ENCODE assay signal across 10 mouse cellular contexts in genomic region chr1:61298779-61299178, GRCm38 (mm10).
A peak's percentile ranks its signal among the peaks of the same experiment; 100 is the strongest.
DNase-seq lines count a peak whose midpoint lies in the region; ATAC-seq lines count a peak whose summit lies in the region.
"Had no signal": no experiment of that assay in that cellular context is flagged by ENCODE, and none has a peak within 500 bp of the region (broad histone marks: within the 10 kb centered on the region; RNA-seq: fewer than 3 reads in every experiment).

No protein-coding gene starts in this region.

- no peak overlapping the region for H3K9ac ChIP-seq in midbrain, embryonic 13.5 days (replicated peaks)
- H3K9ac ChIP-seq in midbrain, embryonic 11.5 days (ENCODE audit: low read length) = no peak overlapping the region
- no peak overlapping the region for H3K9ac ChIP-seq in embryonic facial prominence, embryonic 15.5 days
- H3K9ac ChIP-seq: liver, embryonic 15.5 days had no signal

- H3K9me3 ChIP-seq in midbrain, embryonic 13.5 days = no peaks in the 10 kb centered on the region
- H3K9me3 ChIP-seq in midbrain, embryonic 11.5 days (ENCODE audit: control insufficient read depth, low read length) = no peaks in the 10 kb centered on the region
- H3K9me3 ChIP-seq in embryonic facial prominence, embryonic 15.5 days (replicated peaks) = no peaks in the 10 kb centered on the region
- H3K9me3 ChIP-seq in limb, embryonic 10.5 days (replicated peaks) = no peaks in the 10 kb centered on the region
- H3K9me3 ChIP-seq: heart, embryonic 10.5 days; liver, embryonic 15.5 days had no signal

- no peaks in the 10 kb centered on the region for H3K36me3 ChIP-seq in midbrain, embryonic 13.5 days
- no peaks in the 10 kb centered on the region for H3K36me3 ChIP-seq in midbrain, embryonic 11.5 days (ENCODE audit: control insufficient read depth, insufficient read depth, low read length)
- no peaks in the 10 kb centered on the region for H3K36me3 ChIP-seq in embryonic facial prominence, embryonic 15.5 days
- no peaks in the 10 kb centered on the region for H3K36me3 ChIP-seq in limb, embryonic 10.5 days
- H3K36me3 ChIP-seq: heart, embryonic 10.5 days; liver, embryonic 15.5 days had no signal

- no peak overlapping the region for H3K4me2 ChIP-seq in midbrain, embryonic 13.5 days (replicated peaks)
- no peak overlapping the region for H3K4me2 ChIP-seq in midbrain, embryonic 11.5 days
- H3K4me2 ChIP-seq in embryonic facial prominence, embryonic 15.5 days (replicated peaks) = no peak overlapping the region
- H3K4me2 ChIP-seq: liver, embryonic 15.5 days had no signal

- ATAC-seq in midbrain, embryonic 13.5 days = peak; percentile 22; the same call in 1 of the 2 replicates
- no peak; the same call in 1 of the 2 replicates for ATAC-seq in midbrain, embryonic 11.5 days (ENCODE audit: low FRiP score)
- no peak for ATAC-seq in embryonic facial prominence, embryonic 15.5 days (ENCODE audit: insufficient number of reproducible peaks, low FRiP score, low TSS enrichment, low read depth)

- H3K4me1 ChIP-seq in midbrain, embryonic 13.5 days (replicated peaks) = peaks cover 65% of the 10 kb centered on the region
- H3K4me1 ChIP-seq in midbrain, embryonic 11.5 days (ENCODE audit: control insufficient read depth, insufficient read depth, low read length) = peaks cover 20% of the 10 kb centered on the region
- H3K4me1 ChIP-seq in embryonic facial prominence, embryonic 15.5 days = peaks cover 16% of the 10 kb centered on the region
- peaks cover 97% of the 10 kb centered on the region for H3K4me1 ChIP-seq in limb, embryonic 10.5 days
- H3K4me1 ChIP-seq: heart, embryonic 10.5 days; liver, embryonic 15.5 days had no signal

- WGBS in midbrain, embryonic 13.5 days = 22% methylated on average over 6 of the region's 6 CpGs
- 26% methylated on average over 6 of the region's 6 CpGs for WGBS in midbrain, embryonic 11.5 days
- 75% methylated on average over 6 of the region's 6 CpGs for WGBS in embryonic facial prominence, embryonic 15.5 days
- 69% methylated on average over 6 of the region's 6 CpGs for WGBS in limb, embryonic 10.5 days

- peak overlapping the region; percentile 45 for H3K27ac ChIP-seq in midbrain, embryonic 13.5 days
- H3K27ac ChIP-seq in midbrain, embryonic 11.5 days (ENCODE audit: low read depth, low read length) = no peak overlapping the region
- H3K27ac ChIP-seq in embryonic facial prominence, embryonic 15.5 days (replicated peaks) = peak overlapping the region; percentile 72; the same call in 1 of the 2 replicates
- peak overlapping the region; percentile 77 for H3K27ac ChIP-seq in limb, embryonic 10.5 days
- H3K27ac ChIP-seq: heart, embryonic 10.5 days; liver, embryonic 15.5 days; macrophage had no signal

- H3K4me3 ChIP-seq in midbrain, embryonic 13.5 days (replicated peaks) = no peak overlapping the region
- no peak overlapping the region for H3K4me3 ChIP-seq in midbrain, embryonic 11.5 days (ENCODE audit: low read depth, low read length)
- H3K4me3 ChIP-seq in embryonic facial prominence, embryonic 15.5 days (replicated peaks) = no peak overlapping the region
- no peak overlapping the region for H3K4me3 ChIP-seq in limb, embryonic 10.5 days
- H3K4me3 ChIP-seq: heart, embryonic 10.5 days; liver, embryonic 15.5 days had no signal

- DNase-seq in midbrain, embryonic 11.5 days (ENCODE audit: low spot score, missing footprints) = no peak
- no peak for DNase-seq in limb, embryonic 10.5 days (ENCODE audit: low spot score)
- DNase-seq in retina, postnatal 1 day = peak; percentile 92
- DNase-seq in natural killer cell, adult 2 months (ENCODE audit: low spot score in 2 of 2) = no peak
- no peak for DNase-seq in layer of hippocampus, postnatal 14 days (ENCODE audit: low spot score in 2 of 2)

- no peaks in the 10 kb centered on the region for H3K27me3 ChIP-seq in midbrain, embryonic 13.5 days
- no peaks in the 10 kb centered on the region for H3K27me3 ChIP-seq in midbrain, embryonic 11.5 days (ENCODE audit: control insufficient read depth, insufficient read depth, low read length)
- H3K27me3 ChIP-seq in embryonic facial prominence, embryonic 15.5 days = peaks cover 4% of the 10 kb centered on the region; the same call in 1 of the 2 replicates
- peaks cover 6% of the 10 kb centered on the region for H3K27me3 ChIP-seq in limb, embryonic 10.5 days (ENCODE audit: low read depth, poor library complexity, severe bottlenecking)
- H3K27me3 ChIP-seq: liver, embryonic 15.5 days had no signal
